Mouse (Mus musculus) MEL (cell line): ENCODE data around the gene Fchsd2. TPM values are rescaled to one million over a fixed set of nuclear protein-coding genes. Genes with fewer than 3 reads are reported as not detected.

Experiments
- DNase-seq: peaks from one replicate; pipeline ENCODE4 v3.0.0; 2011; ENCODE audit warnings: low read depth, low spot score
- H3K27ac ChIP-seq: 2 replicates; pipeline ENCODE4 v1.5.1; 2012; ENCODE audit warnings: low read depth, mild to moderate bottlenecking, control low read depth, low read length, moderate library complexity; ENCODE audit not compliant: control insufficient read depth
- H3K27me3 ChIP-seq, 2 experiments: fragments of 150-350 bp in 1 of 2; sonication (generic) in 1 of 2; 2 replicates each; pipeline ENCODE4 v1.6.1; 2012; ENCODE audit warnings: low read length in 2 of 2, mild to moderate bottlenecking in 2 of 2, improper control_type of control experiment in 1 of 2, moderate library complexity in 1 of 2; ENCODE audit not compliant: insufficient read depth in 2 of 2, control insufficient read depth in 1 of 2
- H3K36me3 ChIP-seq, 2 experiments: 2 replicates each; pipeline ENCODE4 v1.6.1; 2012 to 2014; ENCODE audit warnings: low read length in 2 of 2, improper control_type of control experiment in 1 of 2, inconsistent platforms in 1 of 2, mild to moderate bottlenecking in 1 of 2; ENCODE audit not compliant: insufficient read depth in 2 of 2, control insufficient read depth in 1 of 2
- H3K4me1 ChIP-seq, 2 experiments: fragments of 150-350 bp in 1 of 2; sonication (generic) in 1 of 2; 2 replicates each; pipeline ENCODE4 v1.6.1; 2012; ENCODE audit warnings: low read length in 2 of 2, improper control_type of control experiment in 1 of 2, mild to moderate bottlenecking in 1 of 2; ENCODE audit not compliant: insufficient read depth in 2 of 2, control insufficient read depth in 1 of 2
- H3K4me3 ChIP-seq, 2 experiments: fragments of 150-350 bp in 1 of 2; sonication (generic) in 1 of 2; 2 replicates each; pipeline ENCODE4 v1.5.1; 2012; ENCODE audit warnings: low read depth in 2 of 2, low read length in 2 of 2, mild to moderate bottlenecking in 2 of 2, moderate library complexity in 2 of 2, control low read depth in 1 of 2, improper control_type of control experiment in 1 of 2; ENCODE audit not compliant: control insufficient read depth in 1 of 2, insufficient read depth in 1 of 2
- H3K79me2 ChIP-seq: 2 replicates; pipeline ENCODE4 v1.6.1; 2012; ENCODE audit warnings: mild to moderate bottlenecking, low read length, moderate library complexity; ENCODE audit not compliant: control insufficient read depth, poor library complexity, insufficient read depth
- H3K9ac ChIP-seq: 2 replicates; pipeline ENCODE4 v1.6.1; 2012; ENCODE audit warnings: low read depth, mild to moderate bottlenecking, control low read depth, low read length, moderate library complexity; ENCODE audit not compliant: control insufficient read depth, poor library complexity, severe bottlenecking
- H3K9me3 ChIP-seq: fragments of 150-350 bp; sonication (generic); replicated peaks from 2 replicates; pipeline ENCODE4 v1.6.1; 2012; ENCODE audit warnings: mild to moderate bottlenecking, low read length, improper control_type of control experiment, moderate library complexity; ENCODE audit not compliant: insufficient read depth
- CHD1 ChIP-seq: IDR thresholded peaks from 2 replicates; pipeline ENCODE4 v1.6.1; 2012; ENCODE audit warnings: low read depth, mild to moderate bottlenecking, inconsistent platforms, low read length, improper control_type of control experiment
- CHD2 ChIP-seq: IDR thresholded peaks from 2 replicates; pipeline ENCODE4 v1.6.1; 2011; ENCODE audit warnings: low read length, improper control_type of control experiment
- CTCF ChIP-seq, 3 experiments: IDR thresholded peaks in 2 of 3; conservative IDR thresholded peaks in 1 of 3; 2 replicates each; pipeline ENCODE4 v1.5.1; 2011 to 2012; ENCODE audit warnings: low read length in 3 of 3, low read depth in 2 of 3, mild to moderate bottlenecking in 2 of 3, improper control_type of control experiment in 1 of 3, inconsistent platforms in 1 of 3, mixed read lengths in 1 of 3, moderate library complexity in 1 of 3; ENCODE audit not compliant: control insufficient read depth in 1 of 3, insufficient read depth in 1 of 3, poor library complexity in 1 of 3, severe bottlenecking in 1 of 3
- ELF1 ChIP-seq: IDR thresholded peaks from 2 replicates; pipeline ENCODE4 v1.6.1; 2014; ENCODE audit warnings: low read depth, mild to moderate bottlenecking, inconsistent platforms, low read length, improper control_type of control experiment, moderate library complexity
- EP300 ChIP-seq, 2 experiments: IDR thresholded peaks; 2 replicates each; pipeline ENCODE4 v1.6.1; 2011; ENCODE audit warnings: improper control_type of control experiment in 2 of 2, low read length in 2 of 2, low read depth in 1 of 2, mild to moderate bottlenecking in 1 of 2
- ETS1 ChIP-seq: IDR thresholded peaks from 2 replicates; pipeline ENCODE4 v1.6.1; 2012; ENCODE audit warnings: low read depth, mild to moderate bottlenecking, inconsistent platforms, low read length, improper control_type of control experiment, moderate library complexity
- GABPA ChIP-seq: IDR thresholded peaks from 2 replicates; pipeline ENCODE4 v1.6.1; 2012; ENCODE audit warnings: low read depth, mild to moderate bottlenecking, inconsistent platforms, low read length, improper control_type of control experiment, moderate library complexity
- GATA1 ChIP-seq: IDR thresholded peaks from 2 replicates; pipeline ENCODE4 v1.6.1; 2011; ENCODE audit warnings: low read depth, low read length, improper control_type of control experiment
- HCFC1 ChIP-seq: IDR thresholded peaks from 2 replicates; pipeline ENCODE4 v1.6.1; 2012; ENCODE audit warnings: low read depth, mild to moderate bottlenecking, inconsistent platforms, low read length, improper control_type of control experiment, moderate library complexity
- JUND ChIP-seq: IDR thresholded peaks from 2 replicates; pipeline ENCODE4 v1.6.1; 2011; ENCODE audit warnings: low read depth, mild to moderate bottlenecking, improper control_type of control experiment, low read length
- MAFK ChIP-seq: IDR thresholded peaks from 2 replicates; pipeline ENCODE4 v1.6.1; 2011; ENCODE audit warnings: low read depth, mild to moderate bottlenecking, low read length, improper control_type of control experiment, borderline replicate concordance
- MAX ChIP-seq: IDR thresholded peaks from 2 replicates; pipeline ENCODE4 v1.6.1; 2011; ENCODE audit warnings: low read length, improper control_type of control experiment
- MAZ ChIP-seq: IDR thresholded peaks from 2 replicates; pipeline ENCODE4 v1.6.1; 2012; ENCODE audit warnings: low read depth, mild to moderate bottlenecking, inconsistent platforms, low read length, improper control_type of control experiment
- MEF2A ChIP-seq: IDR thresholded peaks from 2 replicates; pipeline ENCODE4 v1.6.1; 2014; ENCODE audit warnings: low read depth, mild to moderate bottlenecking, inconsistent platforms, low read length, improper control_type of control experiment; ENCODE audit not compliant: poor library complexity, insufficient replicate concordance, severe bottlenecking; ENCODE audit errors: extremely low read depth
- MXI1 ChIP-seq: IDR thresholded peaks from 2 replicates; pipeline ENCODE4 v1.6.1; 2011; ENCODE audit warnings: mild to moderate bottlenecking, low read depth, low read length, improper control_type of control experiment
- NRF1 ChIP-seq: IDR thresholded peaks from 2 replicates; pipeline ENCODE4 v1.6.1; 2014; ENCODE audit warnings: low read depth, mild to moderate bottlenecking, inconsistent platforms, low read length, improper control_type of control experiment, moderate library complexity; ENCODE audit not compliant: poor library complexity, insufficient read depth, severe bottlenecking
- POLR2A ChIP-seq, 2 experiments: IDR thresholded peaks; 2 replicates each; pipeline ENCODE4 v1.6.1; 2011 to 2012; ENCODE audit warnings: low read length in 2 of 2, mild to moderate bottlenecking in 2 of 2, control low read depth in 1 of 2, improper control_type of control experiment in 1 of 2, low read depth in 1 of 2, moderate library complexity in 1 of 2; ENCODE audit not compliant: control insufficient read depth in 1 of 2, insufficient read depth in 1 of 2, poor library complexity in 1 of 2
- POLR2AphosphoS2 ChIP-seq: IDR thresholded peaks from 2 replicates; pipeline ENCODE4 v1.6.1; 2011; ENCODE audit warnings: low read length, improper control_type of control experiment
- RCOR1 ChIP-seq: IDR thresholded peaks from 2 replicates; pipeline ENCODE4 v1.6.1; 2012; ENCODE audit warnings: low read depth, mild to moderate bottlenecking, inconsistent platforms, low read length, improper control_type of control experiment
- SIN3A ChIP-seq: IDR thresholded peaks from 2 replicates; pipeline ENCODE4 v1.6.1; 2012; ENCODE audit warnings: low read length, improper control_type of control experiment, inconsistent platforms
- TAL1 ChIP-seq: IDR thresholded peaks from 2 replicates; pipeline ENCODE4 v1.6.1; 2012; ENCODE audit warnings: mild to moderate bottlenecking, inconsistent platforms, low read length, moderate library complexity, mixed read lengths
- USF2 ChIP-seq, 2 experiments: IDR thresholded peaks; 2 replicates each; pipeline ENCODE4 v1.6.1; 2011 to 2012; ENCODE audit warnings: improper control_type of control experiment in 2 of 2, low read length in 2 of 2, borderline replicate concordance in 1 of 2, inconsistent platforms in 1 of 2, low read depth in 1 of 2, mild to moderate bottlenecking in 1 of 2; ENCODE audit not compliant: insufficient read depth in 1 of 2
- ZC3H11A ChIP-seq: IDR thresholded peaks from 2 replicates; pipeline ENCODE4 v1.6.1; 2012; ENCODE audit warnings: low read depth, mild to moderate bottlenecking, inconsistent platforms, low read length, improper control_type of control experiment
- ZMIZ1 ChIP-seq: IDR thresholded peaks from 2 replicates; pipeline ENCODE4 v1.6.1; 2012; ENCODE audit warnings: low read depth, mild to moderate bottlenecking, inconsistent platforms, low read length, improper control_type of control experiment, moderate library complexity
- polyA plus RNA-seq, 2 experiments: library from polyadenylated mRNA; stranded (reverse) in 1 of 2; unstranded in 1 of 2; fragments of >175 nt in 1 of 2; fragments of >200 nt in 1 of 2; gene quantifications; 2 replicates each; pipeline versions ENCODE4 v1.2.1 to v1.2.4; 2012; ENCODE audit warnings: low replicate concordance in 2 of 2, low read depth in 1 of 2; ENCODE audit not compliant: insufficient read length in 2 of 2, insufficient read depth in 1 of 2, missing spikeins in 1 of 2
- total RNA-seq: library from RNA; depleted of rRNA; stranded (reverse); fragments of 300-350 nt; gene quantifications from 2 replicates; pipeline ENCODE4 v1.2.3, GENCODE M21; 2012

The Fchsd2 gene
- total and polyA plus RNA-seq, 3 experiments, result 3.9 to 6.3 TPM; not detected in 1

GRCm38 (mm10) chr7:101298375-101298774, 205.7 kb downstream of the Fchsd2 start:
- Histone ChIP-seq H3K4me3 (no peak overlapping the region), H3K27me3 (no peaks in the 10 kb centered on the region), H3K9ac (no peak overlapping the region), H3K9me3 (no peaks in the 10 kb centered on the region), H3K79me2 (no peaks in the 10 kb centered on the region; the same call in 1 of the 2 replicates), H3K27ac (no peak overlapping the region), H3K36me3 (no peaks in the 10 kb centered on the region; a peak in 2 of 4 replicates), H3K4me1 (peaks cover 0 to 11% of the 10 kb centered on the region in 2 experiments; a peak in 1 of 4 replicates)
- DNase-seq, result no peak
- TF ChIP-seq MAFK, result no peak
- no peak for TF ChIP-seq JUND
- TF ChIP-seq GABPA, result no peak
- TF ChIP-seq CHD2, result no peak
- no peak for TF ChIP-seq MXI1
- TF ChIP-seq POLR2AphosphoS2, result no peak
- no peak for TF ChIP-seq NRF1
- TF ChIP-seq CHD1, result no peak
- TF ChIP-seq TAL1, result no peak
- no peak for TF ChIP-seq GATA1
- TF ChIP-seq ZMIZ1, result no peak
- TF ChIP-seq ZC3H11A, result no peak

- H3K27me3 ChIP-seq, result no peaks in the 10 kb centered on the region
- DNase-seq, result peak; percentile 76
- no peaks in the 10 kb centered on the region for H3K9me3 ChIP-seq
- no peaks in the 10 kb centered on the region; the same call in 1 of the 2 replicates for H3K79me2 ChIP-seq
- H3K4me1 ChIP-seq, result peaks cover 0 to 11% of the 10 kb centered on the region in 2 experiments; a peak in 1 of 4 replicates
- TF ChIP-seq POLR2A (IDR thresholded peaks at IDR 0.05; ENCODE audit: control insufficient read depth in 1 of 2, insufficient read depth in 1 of 2, low read depth in 1 of 2, low read length in 2 of 2, poor library complexity in 1 of 2) (0 out of 4 replicates have a peak, but pooled peaks of 1 of the 2 experiments have one; percentile 10), TAL1 (no peak)
- peak overlapping the region; percentile 82 for H3K9ac ChIP-seq
- H3K36me3 ChIP-seq, result no peaks in the 10 kb centered on the region; a peak in 2 of 4 replicates
- 0 out of 2 replicates have a peak overlapping the region, but pooled peaks have one; percentile 1 for H3K27ac ChIP-seq
- H3K4me3 ChIP-seq, result peak overlapping the region; percentile 58 to 94
Measured at GRCm38 (mm10) chr7:101301361-101301880, 208.8 kb downstream of the Fchsd2 start.

GRCm38 (mm10) chr7:101301881-101302456, 209.3 kb downstream of the Fchsd2 start, which contains the start of gene Atg16l2:
Gene Atg16l2, minus strand, starts transcription at chr7:101302251.
- no peaks in the 10 kb centered on the region; a peak in 2 of 4 replicates for H3K36me3 ChIP-seq
- H3K4me1 ChIP-seq, result peaks cover 0 to 11% of the 10 kb centered on the region in 2 experiments; a peak in 1 of 4 replicates
- peak within 1 kb of the TSS; percentile 82 for H3K9ac ChIP-seq
- H3K79me2 ChIP-seq, result no peaks in the 10 kb centered on the region; the same call in 1 of the 2 replicates
- peak; percentile 95 for DNase-seq
- H3K9me3 ChIP-seq, result no peaks in the 10 kb centered on the region
- peak within 1 kb of the TSS; percentile 58 to 94 for H3K4me3 ChIP-seq
- no peaks in the 10 kb centered on the region for H3K27me3 ChIP-seq
- H3K27ac ChIP-seq, result 0 out of 2 replicates have a peak within 1 kb of the TSS, but pooled peaks have one; percentile 1
- TF ChIP-seq EP300 (IDR thresholded peaks at IDR 0.05; ENCODE audit: low read depth in 1 of 2, low read length in 2 of 2) (no peak), MAX (no peak), NRF1 (0 out of 2 replicates have a peak, but pooled peaks have one; percentile 40), MAZ (peak; percentile 78), SIN3A (peak; percentile 90), HCFC1 (peak; percentile 71), USF2 (IDR thresholded peaks at IDR 0.05; ENCODE audit: borderline replicate concordance in 1 of 2, insufficient read depth in 1 of 2, low read depth in 1 of 2, low read length in 2 of 2) (no peak), MEF2A (0 out of 2 replicates have a peak, but pooled peaks have one; percentile 32), RCOR1 (peak; percentile 64; the same call in 1 of the 2 replicates), ELF1 (0 out of 2 replicates have a peak, but pooled peaks have one; percentile 22), ETS1 (peak; percentile 63; the same call in 1 of the 2 replicates), CTCF (IDR thresholded peaks at IDR 0.05 in 2 of 3, conservative IDR thresholded peaks at IDR 0.05 in 1 of 3; ENCODE audit: control insufficient read depth in 1 of 3, insufficient read depth in 1 of 3, low read depth in 2 of 3, low read length in 3 of 3, poor library complexity in 1 of 3, severe bottlenecking in 1 of 3) (peak in 2 of 3 experiments; percentile 18 to 36; a peak in 4 of 6 replicates)
